Mouse (Mus musculus) MEL (cell line): ENCODE data around the gene Itpkc. TPM values are rescaled to one million over a fixed set of nuclear protein-coding genes. Genes with fewer than 3 reads are reported as not detected.

ENCODE experiments used
- DNase-seq: peaks from one replicate; pipeline ENCODE4 v3.0.0; 2011; ENCODE audit warnings: low read depth, low spot score
- H3K27ac ChIP-seq: 2 replicates; pipeline ENCODE4 v1.5.1; 2012; ENCODE audit warnings: low read depth, mild to moderate bottlenecking, control low read depth, low read length, moderate library complexity; ENCODE audit not compliant: control insufficient read depth
- H3K27me3 ChIP-seq, 2 experiments: fragments of 150-350 bp in 1 of 2; sonication (generic) in 1 of 2; 2 replicates each; pipeline ENCODE4 v1.6.1; 2012; ENCODE audit warnings: low read length in 2 of 2, mild to moderate bottlenecking in 2 of 2, improper control_type of control experiment in 1 of 2, moderate library complexity in 1 of 2; ENCODE audit not compliant: insufficient read depth in 2 of 2, control insufficient read depth in 1 of 2
- H3K36me3 ChIP-seq, 2 experiments: 2 replicates each; pipeline ENCODE4 v1.6.1; 2012 to 2014; ENCODE audit warnings: low read length in 2 of 2, improper control_type of control experiment in 1 of 2, inconsistent platforms in 1 of 2, mild to moderate bottlenecking in 1 of 2; ENCODE audit not compliant: insufficient read depth in 2 of 2, control insufficient read depth in 1 of 2
- H3K4me1 ChIP-seq, 2 experiments: fragments of 150-350 bp in 1 of 2; sonication (generic) in 1 of 2; 2 replicates each; pipeline ENCODE4 v1.6.1; 2012; ENCODE audit warnings: low read length in 2 of 2, improper control_type of control experiment in 1 of 2, mild to moderate bottlenecking in 1 of 2; ENCODE audit not compliant: insufficient read depth in 2 of 2, control insufficient read depth in 1 of 2
- H3K4me3 ChIP-seq, 2 experiments: fragments of 150-350 bp in 1 of 2; sonication (generic) in 1 of 2; 2 replicates each; pipeline ENCODE4 v1.5.1; 2012; ENCODE audit warnings: low read depth in 2 of 2, low read length in 2 of 2, mild to moderate bottlenecking in 2 of 2, moderate library complexity in 2 of 2, control low read depth in 1 of 2, improper control_type of control experiment in 1 of 2; ENCODE audit not compliant: control insufficient read depth in 1 of 2, insufficient read depth in 1 of 2
- H3K79me2 ChIP-seq: 2 replicates; pipeline ENCODE4 v1.6.1; 2012; ENCODE audit warnings: mild to moderate bottlenecking, low read length, moderate library complexity; ENCODE audit not compliant: control insufficient read depth, poor library complexity, insufficient read depth
- H3K9ac ChIP-seq: 2 replicates; pipeline ENCODE4 v1.6.1; 2012; ENCODE audit warnings: low read depth, mild to moderate bottlenecking, control low read depth, low read length, moderate library complexity; ENCODE audit not compliant: control insufficient read depth, poor library complexity, severe bottlenecking
- H3K9me3 ChIP-seq: fragments of 150-350 bp; sonication (generic); replicated peaks from 2 replicates; pipeline ENCODE4 v1.6.1; 2012; ENCODE audit warnings: mild to moderate bottlenecking, low read length, improper control_type of control experiment, moderate library complexity; ENCODE audit not compliant: insufficient read depth
- BHLHE40 ChIP-seq: IDR thresholded peaks from 2 replicates; pipeline ENCODE4 v1.6.1; 2012; ENCODE audit warnings: low read depth, mild to moderate bottlenecking, inconsistent platforms, low read length, improper control_type of control experiment, borderline replicate concordance
- CHD2 ChIP-seq: IDR thresholded peaks from 2 replicates; pipeline ENCODE4 v1.6.1; 2011; ENCODE audit warnings: low read length, improper control_type of control experiment
- CTCF ChIP-seq, 3 experiments: IDR thresholded peaks in 2 of 3; conservative IDR thresholded peaks in 1 of 3; 2 replicates each; pipeline ENCODE4 v1.5.1; 2011 to 2012; ENCODE audit warnings: low read length in 3 of 3, low read depth in 2 of 3, mild to moderate bottlenecking in 2 of 3, improper control_type of control experiment in 1 of 3, inconsistent platforms in 1 of 3, mixed read lengths in 1 of 3, moderate library complexity in 1 of 3; ENCODE audit not compliant: control insufficient read depth in 1 of 3, insufficient read depth in 1 of 3, poor library complexity in 1 of 3, severe bottlenecking in 1 of 3
- E2F4 ChIP-seq: IDR thresholded peaks from 2 replicates; pipeline ENCODE4 v1.6.1; 2011; ENCODE audit warnings: low read depth, low read length, improper control_type of control experiment, borderline replicate concordance
- ELF1 ChIP-seq: IDR thresholded peaks from 2 replicates; pipeline ENCODE4 v1.6.1; 2014; ENCODE audit warnings: low read depth, mild to moderate bottlenecking, inconsistent platforms, low read length, improper control_type of control experiment, moderate library complexity
- EP300 ChIP-seq, 2 experiments: IDR thresholded peaks; 2 replicates each; pipeline ENCODE4 v1.6.1; 2011; ENCODE audit warnings: improper control_type of control experiment in 2 of 2, low read length in 2 of 2, low read depth in 1 of 2, mild to moderate bottlenecking in 1 of 2
- ETS1 ChIP-seq: IDR thresholded peaks from 2 replicates; pipeline ENCODE4 v1.6.1; 2012; ENCODE audit warnings: low read depth, mild to moderate bottlenecking, inconsistent platforms, low read length, improper control_type of control experiment, moderate library complexity
- HCFC1 ChIP-seq: IDR thresholded peaks from 2 replicates; pipeline ENCODE4 v1.6.1; 2012; ENCODE audit warnings: low read depth, mild to moderate bottlenecking, inconsistent platforms, low read length, improper control_type of control experiment, moderate library complexity
- KAT2A ChIP-seq: conservative IDR thresholded peaks from 2 replicates; pipeline ENCODE4 v1.6.1; 2012; ENCODE audit warnings: low read depth, low read length, improper control_type of control experiment, inconsistent platforms
- MAFK ChIP-seq: IDR thresholded peaks from 2 replicates; pipeline ENCODE4 v1.6.1; 2011; ENCODE audit warnings: low read depth, mild to moderate bottlenecking, low read length, improper control_type of control experiment, borderline replicate concordance
- MAZ ChIP-seq: IDR thresholded peaks from 2 replicates; pipeline ENCODE4 v1.6.1; 2012; ENCODE audit warnings: low read depth, mild to moderate bottlenecking, inconsistent platforms, low read length, improper control_type of control experiment
- MYB ChIP-seq: IDR thresholded peaks from 2 replicates; pipeline ENCODE4 v1.6.1; 2011; ENCODE audit warnings: mild to moderate bottlenecking, low read depth, low read length, improper control_type of control experiment
- MYC ChIP-seq: IDR thresholded peaks from 2 replicates; pipeline ENCODE4 v1.6.1; 2011; ENCODE audit warnings: low read depth, mild to moderate bottlenecking, low read length, improper control_type of control experiment, moderate library complexity
- NELFE ChIP-seq: IDR thresholded peaks from 2 replicates; pipeline ENCODE4 v1.6.1; 2011; ENCODE audit warnings: low read depth, low read length, improper control_type of control experiment
- POLR2A ChIP-seq, 2 experiments: IDR thresholded peaks; 2 replicates each; pipeline ENCODE4 v1.6.1; 2011 to 2012; ENCODE audit warnings: low read length in 2 of 2, mild to moderate bottlenecking in 2 of 2, control low read depth in 1 of 2, improper control_type of control experiment in 1 of 2, low read depth in 1 of 2, moderate library complexity in 1 of 2; ENCODE audit not compliant: control insufficient read depth in 1 of 2, insufficient read depth in 1 of 2, poor library complexity in 1 of 2
- POLR2AphosphoS2 ChIP-seq: IDR thresholded peaks from 2 replicates; pipeline ENCODE4 v1.6.1; 2011; ENCODE audit warnings: low read length, improper control_type of control experiment
- POLR2AphosphoS5 ChIP-seq: IDR thresholded peaks from 2 replicates; pipeline ENCODE4 v1.6.1; 2012; ENCODE audit warnings: low read depth, borderline replicate concordance, mild to moderate bottlenecking, inconsistent platforms, low read length, moderate library complexity, mixed read lengths
- RAD21 ChIP-seq: IDR thresholded peaks from 2 replicates; pipeline ENCODE4 v1.6.1; 2011; ENCODE audit warnings: mild to moderate bottlenecking, low read depth, low read length, improper control_type of control experiment
- RCOR1 ChIP-seq: IDR thresholded peaks from 2 replicates; pipeline ENCODE4 v1.6.1; 2012; ENCODE audit warnings: low read depth, mild to moderate bottlenecking, inconsistent platforms, low read length, improper control_type of control experiment
- SIN3A ChIP-seq: IDR thresholded peaks from 2 replicates; pipeline ENCODE4 v1.6.1; 2012; ENCODE audit warnings: low read length, improper control_type of control experiment, inconsistent platforms
- SMC3 ChIP-seq: IDR thresholded peaks from 2 replicates; pipeline ENCODE4 v1.6.1; 2011; ENCODE audit warnings: low read depth, low read length, improper control_type of control experiment
- TCF12 ChIP-seq: IDR thresholded peaks from 2 replicates; pipeline ENCODE4 v1.6.1; 2014; ENCODE audit warnings: low read depth, mild to moderate bottlenecking, inconsistent platforms, low read length, improper control_type of control experiment, moderate library complexity
- USF1 ChIP-seq: IDR thresholded peaks from 2 replicates; pipeline ENCODE4 v1.6.1; 2014; ENCODE audit warnings: low read depth, mild to moderate bottlenecking, inconsistent platforms, low read length, improper control_type of control experiment, moderate library complexity
- USF2 ChIP-seq, 2 experiments: IDR thresholded peaks; 2 replicates each; pipeline ENCODE4 v1.6.1; 2011 to 2012; ENCODE audit warnings: improper control_type of control experiment in 2 of 2, low read length in 2 of 2, borderline replicate concordance in 1 of 2, inconsistent platforms in 1 of 2, low read depth in 1 of 2, mild to moderate bottlenecking in 1 of 2; ENCODE audit not compliant: insufficient read depth in 1 of 2
- ZC3H11A ChIP-seq: IDR thresholded peaks from 2 replicates; pipeline ENCODE4 v1.6.1; 2012; ENCODE audit warnings: low read depth, mild to moderate bottlenecking, inconsistent platforms, low read length, improper control_type of control experiment
- ZKSCAN1 ChIP-seq: IDR thresholded peaks from 2 replicates; pipeline ENCODE4 v1.6.1; 2012; ENCODE audit warnings: low read depth, mild to moderate bottlenecking, inconsistent platforms, low read length, improper control_type of control experiment, moderate library complexity
- ZMIZ1 ChIP-seq: IDR thresholded peaks from 2 replicates; pipeline ENCODE4 v1.6.1; 2012; ENCODE audit warnings: low read depth, mild to moderate bottlenecking, inconsistent platforms, low read length, improper control_type of control experiment, moderate library complexity
- ZNF384 ChIP-seq: IDR thresholded peaks from 2 replicates; pipeline ENCODE4 v1.6.1; 2012; ENCODE audit warnings: low read depth, mild to moderate bottlenecking, inconsistent platforms, low read length, improper control_type of control experiment
- polyA plus RNA-seq, 2 experiments: library from polyadenylated mRNA; stranded (reverse) in 1 of 2; unstranded in 1 of 2; fragments of >175 nt in 1 of 2; fragments of >200 nt in 1 of 2; gene quantifications; 2 replicates each; pipeline versions ENCODE4 v1.2.1 to v1.2.4; 2012; ENCODE audit warnings: low replicate concordance in 2 of 2, low read depth in 1 of 2; ENCODE audit not compliant: insufficient read length in 2 of 2, insufficient read depth in 1 of 2, missing spikeins in 1 of 2
- total RNA-seq: library from RNA; depleted of rRNA; stranded (reverse); fragments of 300-350 nt; gene quantifications from 2 replicates; pipeline ENCODE4 v1.2.3, GENCODE M21; 2012

Gene Itpkc
- total and polyA plus RNA-seq, 3 experiments, result 6.3 to 6.8 TPM; not detected in 1

- Histone ChIP-seq H3K9me3 (no peaks in the 10 kb centered on the region), H3K79me2 (no peaks in the 10 kb centered on the region; the same call in 1 of the 2 replicates), H3K4me1 (peaks cover 3 to 26% of the 10 kb centered on the region in 2 experiments), H3K27ac (no peak overlapping the region), H3K36me3 (peaks cover 0 to 17% of the 10 kb centered on the region in 2 experiments; a peak in 2 of 4 replicates), H3K9ac (no peak overlapping the region), H3K27me3 (no peaks in the 10 kb centered on the region), H3K4me3 (no peak overlapping the region)
- DNase-seq, result no peak
- TF ChIP-seq ELF1 (no peak), SMC3 (no peak), E2F4 (no peak), TCF12 (no peak), MYC (no peak), ZKSCAN1 (no peak), SIN3A (no peak), ZMIZ1 (no peak), MAFK (no peak), POLR2AphosphoS5 (no peak), ZNF384 (no peak), POLR2A (IDR thresholded peaks at IDR 0.05; ENCODE audit: control insufficient read depth in 1 of 2, insufficient read depth in 1 of 2, low read depth in 1 of 2, low read length in 2 of 2, poor library complexity in 1 of 2) (no peak), NELFE (no peak), CTCF (IDR thresholded peaks at IDR 0.05 in 2 of 3, conservative IDR thresholded peaks at IDR 0.05 in 1 of 3; ENCODE audit: control insufficient read depth in 1 of 3, insufficient read depth in 1 of 3, low read depth in 2 of 3, low read length in 3 of 3, poor library complexity in 1 of 3, severe bottlenecking in 1 of 3) (no peak), USF1 (no peak), CHD2 (no peak), ETS1 (no peak), HCFC1 (no peak)
Observed at GRCm38 (mm10) chr7:27260856-27261255, 32.4 kb upstream of the Itpkc start.

DNA sequence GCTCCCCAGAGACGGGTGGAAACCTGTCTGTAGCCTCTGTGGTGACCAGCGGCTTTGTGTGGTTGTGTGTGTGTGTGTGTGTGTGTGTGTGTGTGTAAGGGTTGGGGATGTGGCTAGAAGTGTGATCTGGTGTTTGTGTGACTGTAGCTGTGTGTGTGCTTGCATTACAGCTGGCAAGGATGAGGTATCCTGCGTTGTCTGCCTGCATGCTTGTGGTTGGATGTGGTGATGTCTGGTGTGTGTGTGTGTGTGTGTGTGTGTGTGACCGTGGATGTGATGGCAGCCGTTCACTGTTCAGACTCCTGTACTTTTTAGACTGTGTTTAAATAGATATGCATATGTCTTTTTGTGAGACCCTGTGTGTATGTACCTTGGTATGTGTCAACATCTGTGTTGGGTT is 31.3 kb upstream of the Itpkc start:
- H3K27ac ChIP-seq, result no peak overlapping the region
- no peak for TF ChIP-seq RCOR1
- no peak for TF ChIP-seq ETS1
- TF ChIP-seq USF2 (IDR thresholded peaks at IDR 0.05; ENCODE audit: borderline replicate concordance in 1 of 2, insufficient read depth in 1 of 2, low read depth in 1 of 2, low read length in 2 of 2), result no peak
- TF ChIP-seq ELF1, result no peak
- no peak for TF ChIP-seq EP300 (IDR thresholded peaks at IDR 0.05; ENCODE audit: low read depth in 1 of 2, low read length in 2 of 2)
- TF ChIP-seq SIN3A, result no peak
- no peak for TF ChIP-seq E2F4
- no peak for TF ChIP-seq NELFE
- TF ChIP-seq CHD2, result no peak
- TF ChIP-seq KAT2A, result no peak
- no peak for TF ChIP-seq POLR2AphosphoS2
- no peak for TF ChIP-seq ZNF384
- no peak for TF ChIP-seq POLR2A (IDR thresholded peaks at IDR 0.05; ENCODE audit: control insufficient read depth in 1 of 2, insufficient read depth in 1 of 2, low read depth in 1 of 2, low read length in 2 of 2, poor library complexity in 1 of 2)
- no peak for TF ChIP-seq MYB
- TF ChIP-seq ZKSCAN1, result no peak
- no peak for TF ChIP-seq BHLHE40
- TF ChIP-seq MAZ, result no peak
- TF ChIP-seq RAD21, result no peak
- TF ChIP-seq ZC3H11A, result no peak
- TF ChIP-seq, all 39 proteins: peak for 0
- no peak for DNase-seq
- H3K9ac ChIP-seq, result no peak overlapping the region
- H3K27me3 ChIP-seq, result no peaks in the 10 kb centered on the region
- H3K9me3 ChIP-seq, result no peaks in the 10 kb centered on the region
- H3K79me2 ChIP-seq, result no peaks in the 10 kb centered on the region; the same call in 1 of the 2 replicates
- H3K36me3 ChIP-seq, result peaks cover 0 to 28% of the 10 kb centered on the region in 2 experiments; a peak in 2 of 4 replicates
- H3K4me1 ChIP-seq, result peaks cover 9 to 37% of the 10 kb centered on the region in 2 experiments
- H3K4me3 ChIP-seq, result no peak overlapping the region
